Mouse (Mus musculus): Measurements from ENCODE around the gene Ube2g1. TPM values are rescaled to one million over a fixed set of nuclear protein-coding genes. Genes with fewer than 3 reads are reported as not detected.

Ube2g1 gene
- polyA plus RNA-seq (2014; fragmentation: Illumina TruSeq; extraction: RNeasy Lipid Tissue Mini Kit (QIAGEN cat#74804); ENCODE audit: low read depth, low replicate concordance): 85.4 TPM

DNA sequence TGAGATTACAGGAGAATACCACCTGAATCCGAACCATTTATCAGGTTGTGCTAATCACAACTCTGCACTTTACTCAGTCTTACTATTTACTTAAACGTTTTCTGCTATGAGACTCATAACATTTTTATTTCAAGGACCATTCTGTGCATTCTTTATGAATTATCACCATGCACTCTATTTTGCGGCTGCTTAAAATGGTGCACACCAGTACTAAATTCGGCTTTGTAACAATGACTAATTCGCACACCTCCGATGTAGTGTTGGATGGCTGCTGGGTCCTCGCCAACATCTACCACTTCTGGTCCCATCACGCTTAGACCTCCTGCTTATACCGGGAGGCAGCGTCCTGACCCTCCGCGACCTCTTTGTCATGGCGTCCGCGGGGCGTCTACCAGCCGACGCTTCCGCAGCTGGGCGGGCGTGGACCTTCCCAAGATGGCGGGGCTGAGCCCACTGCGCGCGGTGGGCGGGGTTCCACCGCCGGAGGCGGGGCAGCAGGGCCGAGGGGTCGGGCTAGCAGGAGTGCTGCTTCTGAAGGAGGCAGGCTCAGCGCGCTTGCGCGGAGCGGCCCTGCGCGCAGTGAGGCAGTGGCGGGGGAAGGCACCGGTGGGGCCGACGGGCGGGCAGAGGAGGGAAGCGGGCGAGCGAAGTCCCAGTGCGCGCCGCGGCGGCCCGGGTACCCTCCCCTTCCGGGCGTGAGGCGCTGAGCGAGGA, at the start of gene Ube2g1:
Gene Ube2g1, plus strand, starts transcription at position 590 of the 714 bp plus-strand sequence.

DNA sequence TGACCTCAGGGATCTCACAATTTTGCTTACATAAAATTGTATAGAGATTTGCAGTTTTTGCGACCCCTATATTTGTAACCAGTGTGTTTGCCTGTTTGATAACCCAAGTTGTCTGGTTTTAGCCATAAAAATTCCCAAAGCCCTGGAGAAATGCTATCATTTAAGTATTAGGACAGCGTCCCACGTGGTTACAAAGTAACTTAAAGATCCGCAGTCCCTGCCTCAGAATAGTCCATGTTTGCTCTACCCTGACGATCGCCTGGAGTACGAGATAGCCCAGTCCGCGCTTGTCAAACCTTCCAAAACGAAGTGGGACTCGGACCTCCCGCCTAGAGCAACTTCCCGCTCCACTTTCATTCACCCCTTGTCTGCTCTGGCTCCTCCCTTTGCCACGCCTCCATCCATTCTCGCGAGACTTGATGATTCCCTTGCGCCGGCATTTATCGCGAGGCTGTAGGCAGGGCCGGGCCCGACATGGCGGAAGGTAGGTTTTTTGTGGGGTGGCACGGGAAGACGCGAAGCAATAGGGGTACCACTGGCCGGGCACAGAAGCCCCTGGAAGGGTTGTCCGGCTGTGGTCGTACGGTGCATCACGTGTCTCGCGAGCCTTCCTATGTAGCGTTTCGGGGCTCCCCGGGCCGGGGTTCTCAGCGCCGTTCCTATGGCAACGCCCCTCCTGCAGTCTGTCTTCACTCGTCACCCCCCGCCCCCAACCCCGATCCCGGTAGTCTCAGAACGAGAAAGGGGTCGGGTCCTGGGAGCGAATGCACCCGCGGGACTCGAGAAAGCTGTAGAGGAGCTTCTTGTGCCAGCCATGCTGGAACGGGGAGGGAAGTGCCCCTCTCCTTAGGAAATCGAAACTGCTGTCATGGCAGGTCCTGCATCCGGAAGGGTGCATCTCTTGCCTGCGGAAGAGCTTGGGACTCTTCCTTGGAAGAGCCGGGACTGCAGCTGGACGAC, 82.7 kb downstream of the Ube2g1 start, which contains the start of gene Ankfy1:
Gene Ankfy1, plus strand, starts transcription at position 456 of the 960 bp plus-strand sequence.

Other genes starting within 250 kb of the Ube2g1 start
- not detected for gene Tekt1, start 244.8 kb upstream of the Ube2g1 start, polyA plus RNA-seq (2014; fragmentation: Illumina TruSeq; extraction: RNeasy Lipid Tissue Mini Kit (QIAGEN cat#74804); ENCODE audit: low read depth, low replicate concordance)
- 0.32 TPM for gene Smtnl2, start 195.6 kb upstream of the Ube2g1 start, polyA plus RNA-seq (2014; fragmentation: Illumina TruSeq; extraction: RNeasy Lipid Tissue Mini Kit (QIAGEN cat#74804); ENCODE audit: low read depth, low replicate concordance)
- 2.4 TPM for gene Ggt6, start 171.8 kb upstream of the Ube2g1 start, polyA plus RNA-seq (2014; fragmentation: Illumina TruSeq; extraction: RNeasy Lipid Tissue Mini Kit (QIAGEN cat#74804); ENCODE audit: low read depth, low replicate concordance)
- gene Mybbp1a, start 165.9 kb upstream of the Ube2g1 start, polyA plus RNA-seq (2014; fragmentation: Illumina TruSeq; extraction: RNeasy Lipid Tissue Mini Kit (QIAGEN cat#74804); ENCODE audit: low read depth, low replicate concordance): 14.4 TPM
- gene Spns2, start 117.4 kb upstream of the Ube2g1 start, polyA plus RNA-seq (2014; fragmentation: Illumina TruSeq; extraction: RNeasy Lipid Tissue Mini Kit (QIAGEN cat#74804); ENCODE audit: low read depth, low replicate concordance): 6.7 TPM
- gene Spns3, start 56.8 kb upstream of the Ube2g1 start, polyA plus RNA-seq (2014; fragmentation: Illumina TruSeq; extraction: RNeasy Lipid Tissue Mini Kit (QIAGEN cat#74804); ENCODE audit: low read depth, low replicate concordance): not detected
- 12.9 TPM for gene Ankfy1, start 82.7 kb downstream of the Ube2g1 start, polyA plus RNA-seq (2014; fragmentation: Illumina TruSeq; extraction: RNeasy Lipid Tissue Mini Kit (QIAGEN cat#74804); ENCODE audit: low read depth, low replicate concordance)
- gene Cyb5d2, start 188.9 kb downstream of the Ube2g1 start, polyA plus RNA-seq (2014; fragmentation: Illumina TruSeq; extraction: RNeasy Lipid Tissue Mini Kit (QIAGEN cat#74804); ENCODE audit: low read depth, low replicate concordance): 11.9 TPM
- 5.3 TPM for gene Zzef1, start 188.9 kb downstream of the Ube2g1 start, polyA plus RNA-seq (2014; fragmentation: Illumina TruSeq; extraction: RNeasy Lipid Tissue Mini Kit (QIAGEN cat#74804); ENCODE audit: low read depth, low replicate concordance)

Measured in liver, adult 10 weeks (tissue).